ENCODE assay signal across 13 mouse cellular contexts in the genomic region with DNA sequence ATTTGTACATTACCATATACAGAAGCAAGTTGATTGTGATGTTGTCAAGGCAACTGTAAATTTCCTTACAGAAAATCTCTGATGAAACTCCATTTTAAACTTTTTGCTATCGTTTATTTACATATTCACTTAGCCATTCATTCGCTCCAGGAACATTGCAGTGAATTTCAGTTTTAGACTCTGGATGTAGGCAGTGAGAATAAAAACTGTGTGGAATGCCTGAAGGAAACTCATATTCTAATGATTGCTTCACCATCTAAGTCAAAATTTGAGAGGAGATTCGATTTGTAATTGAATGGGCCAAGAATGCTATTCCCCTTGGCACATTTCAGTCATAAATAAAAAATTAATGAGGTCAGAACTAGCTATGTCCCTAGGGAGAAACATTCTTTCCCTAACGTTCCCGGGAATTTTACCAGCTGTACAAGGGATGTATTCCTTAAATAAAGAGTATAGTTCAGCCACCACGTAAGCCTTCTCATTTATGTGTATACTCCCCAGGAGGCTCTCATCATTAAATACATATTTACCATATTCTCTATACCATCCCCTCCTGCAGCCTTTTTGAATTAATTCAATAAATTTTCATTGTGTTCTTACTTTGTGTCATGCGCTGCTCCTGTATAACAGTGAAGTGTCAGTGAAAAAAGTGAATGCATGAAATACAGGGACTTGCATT.
"Had no signal": no experiment of that assay in that cellular context is flagged by ENCODE, and none has a peak within 500 bp of the region (broad histone marks: within the 10 kb centered on the region; RNA-seq: fewer than 3 reads in every experiment).

No protein-coding gene starts in this region.

- H3K4me3 ChIP-seq: left cerebral cortex, adult 2 months; liver, embryonic 13.5 days; lung, embryonic 15.5 days; megakaryocyte, embryonic 14.5 days had no signal

- H3K27ac ChIP-seq: left cerebral cortex, adult 2 months; liver, embryonic 13.5 days; lung, embryonic 15.5 days; macrophage had no signal

- H3K9me3 ChIP-seq: liver, embryonic 13.5 days; lung, embryonic 15.5 days; megakaryocyte, embryonic 14.5 days had no signal

- H3K4me2 ChIP-seq: liver, embryonic 13.5 days; lung, embryonic 15.5 days had no signal

- ATAC-seq: intestine, embryonic 16.5 days; liver, postnatal 0 days had no signal

- H3K9ac ChIP-seq: liver, embryonic 13.5 days; liver, postnatal 0 days; lung, embryonic 15.5 days had no signal

- DNase-seq: kidney, adult 8-10 months; kidney, postnatal 25 days; liver; liver, embryonic 13.5 days; liver, postnatal 0 days; lung, postnatal 14 days; right cerebral cortex, adult 18-20 months; right cerebral cortex, postnatal 25 days had no signal

- H3K27me3 ChIP-seq: liver, embryonic 13.5 days; lung, embryonic 15.5 days; megakaryocyte, embryonic 14.5 days had no signal

- H3K4me1 ChIP-seq: liver, embryonic 13.5 days; lung, embryonic 15.5 days; megakaryocyte, embryonic 14.5 days had no signal

- H3K36me3 ChIP-seq: liver, embryonic 13.5 days; lung, embryonic 15.5 days had no signal
